Mouse (Mus musculus): ENCODE results near the gene Lamc1. TPM values are rescaled to one million over a fixed set of nuclear protein-coding genes. Genes with fewer than 3 reads are reported as not detected.

Gene Lamc1
- total and polyA plus RNA-seq, 3 experiments = 13.1 to 174 (median 32.4) TPM

- peaks cover 14 to 15% of the 10 kb centered on the region in 2 experiments for H3K4me1 ChIP-seq (ENCODE audit: control insufficient read depth in 1 of 2, insufficient read depth in 2 of 2, low read length in 2 of 2)
Observed at GRCm38 (mm10) chr1:153316956-153317355, 15.6 kb downstream of the Lamc1 start.

GRCm38 (mm10) chr1:153316286-153316685 lies 16.3 kb downstream of the Lamc1 start:
- peaks cover 10% of the 10 kb centered on the region in 2 experiments for H3K4me1 ChIP-seq (ENCODE audit: control insufficient read depth in 1 of 2, insufficient read depth in 2 of 2, low read length in 2 of 2)
- H3K79me2 ChIP-seq (ENCODE audit: control insufficient read depth, insufficient read depth, low read length, poor library complexity) = peaks cover 13% of the 10 kb centered on the region
- H3K36me3 ChIP-seq (ENCODE audit: control insufficient read depth in 1 of 2, insufficient read depth in 2 of 2, low read length in 2 of 2) = peaks cover 0 to 12% of the 10 kb centered on the region in 2 experiments; a peak in 3 of 4 replicates
- H3K27me3 ChIP-seq (ENCODE audit: control insufficient read depth in 1 of 2, insufficient read depth in 2 of 2, low read length in 2 of 2) = no peaks in the 10 kb centered on the region
- H3K27ac ChIP-seq (ENCODE audit: control insufficient read depth, low read depth, low read length) = no peak overlapping the region
- no peak overlapping the region for H3K4me3 ChIP-seq (ENCODE audit: control insufficient read depth in 1 of 2, insufficient read depth in 1 of 2, low read depth in 2 of 2, low read length in 2 of 2)
- DNase-seq (ENCODE audit: low read depth, low spot score) = no peak
- no peaks in the 10 kb centered on the region for H3K9me3 ChIP-seq (replicated peaks; ENCODE audit: insufficient read depth, low read length)
- TF ChIP-seq MYC (IDR thresholded peaks at IDR 0.05; ENCODE audit: low read depth, low read length) (no peak), BHLHE40 (IDR thresholded peaks at IDR 0.05; ENCODE audit: borderline replicate concordance, low read depth, low read length) (no peak), ZKSCAN1 (IDR thresholded peaks at IDR 0.05; ENCODE audit: low read depth, low read length) (no peak), RCOR1 (IDR thresholded peaks at IDR 0.05; ENCODE audit: low read depth, low read length) (no peak), MAZ (IDR thresholded peaks at IDR 0.05; ENCODE audit: low read depth, low read length) (no peak), MAFK (IDR thresholded peaks at IDR 0.05; ENCODE audit: borderline replicate concordance, low read depth, low read length) (no peak), CHD1 (IDR thresholded peaks at IDR 0.05; ENCODE audit: low read depth, low read length) (no peak), TBP (IDR thresholded peaks at IDR 0.05; ENCODE audit: low read depth, low read length) (no peak), E2F4 (IDR thresholded peaks at IDR 0.05; ENCODE audit: borderline replicate concordance, low read depth, low read length) (no peak), ETS1 (IDR thresholded peaks at IDR 0.05; ENCODE audit: low read depth, low read length) (no peak), JUND (IDR thresholded peaks at IDR 0.05; ENCODE audit: low read depth, low read length) (no peak), TCF12 (IDR thresholded peaks at IDR 0.05; ENCODE audit: low read depth, low read length) (no peak), ZMIZ1 (IDR thresholded peaks at IDR 0.05; ENCODE audit: low read depth, low read length) (no peak), HCFC1 (IDR thresholded peaks at IDR 0.05; ENCODE audit: low read depth, low read length) (no peak), CHD2 (IDR thresholded peaks at IDR 0.05; ENCODE audit: low read length) (no peak), USF2 (IDR thresholded peaks at IDR 0.05; ENCODE audit: borderline replicate concordance in 1 of 2, insufficient read depth in 1 of 2, low read depth in 1 of 2, low read length in 2 of 2) (no peak), MEF2A (IDR thresholded peaks at IDR 0.05; ENCODE audit: extremely low read depth, insufficient replicate concordance, low read depth, low read length, poor library complexity, severe bottlenecking) (no peak), RAD21 (IDR thresholded peaks at IDR 0.05; ENCODE audit: low read depth, low read length) (no peak)
- no peak overlapping the region for H3K9ac ChIP-seq (ENCODE audit: control insufficient read depth, low read depth, low read length, poor library complexity, severe bottlenecking)

More at GRCm38 (mm10) chr1:153316956-153317355, 15.6 kb downstream of the Lamc1 start:
- no peak overlapping the region for H3K9ac ChIP-seq (ENCODE audit: control insufficient read depth, low read depth, low read length, poor library complexity, severe bottlenecking)
- no peaks in the 10 kb centered on the region for H3K9me3 ChIP-seq (replicated peaks; ENCODE audit: insufficient read depth, low read length)
- DNase-seq (ENCODE audit: low read depth, low spot score) = no peak
- no peak overlapping the region for H3K4me3 ChIP-seq (ENCODE audit: control insufficient read depth in 1 of 2, insufficient read depth in 1 of 2, low read depth in 2 of 2, low read length in 2 of 2)
- H3K79me2 ChIP-seq (ENCODE audit: control insufficient read depth, insufficient read depth, low read length, poor library complexity) = peaks cover 14% of the 10 kb centered on the region
- TF ChIP-seq EP300 (IDR thresholded peaks at IDR 0.05; ENCODE audit: low read depth in 1 of 2, low read length in 2 of 2) = no peak
- TF ChIP-seq BHLHE40 (IDR thresholded peaks at IDR 0.05; ENCODE audit: borderline replicate concordance, low read depth, low read length) = no peak
- no peak for TF ChIP-seq USF1 (IDR thresholded peaks at IDR 0.05; ENCODE audit: low read depth, low read length)
- no peak for TF ChIP-seq TAL1 (IDR thresholded peaks at IDR 0.05; ENCODE audit: low read length)
- no peak for TF ChIP-seq ZNF384 (IDR thresholded peaks at IDR 0.05; ENCODE audit: low read depth, low read length)
- TF ChIP-seq RCOR1 (IDR thresholded peaks at IDR 0.05; ENCODE audit: low read depth, low read length) = no peak
- peaks cover 0 to 14% of the 10 kb centered on the region in 2 experiments; a peak in 3 of 4 replicates for H3K36me3 ChIP-seq (ENCODE audit: control insufficient read depth in 1 of 2, insufficient read depth in 2 of 2, low read length in 2 of 2)
- no peaks in the 10 kb centered on the region for H3K27me3 ChIP-seq (ENCODE audit: control insufficient read depth in 1 of 2, insufficient read depth in 2 of 2, low read length in 2 of 2)
- no peak overlapping the region for H3K27ac ChIP-seq (ENCODE audit: control insufficient read depth, low read depth, low read length)

Data from MEL (cell line).